Mouse (Mus musculus) monocyte, adult 2 months (primary cell): ENCODE measurements around the gene Prdm16.

Source experiments
- DNase-seq, 2 experiments: peaks; one replicate each; pipeline ENCODE4 v3.0.0; 2022; ENCODE audit warnings: low spot score in 2 of 2, low read depth in 1 of 2

Gene Prdm16

GRCm38 (mm10) chr4:154640443-154641295 lies 4.0 kb upstream of the Prdm16 start:
- no peak for DNase-seq

- no peak for DNase-seq
Observed at GRCm38 (mm10) chr4:154639591-154640442, 3.1 kb upstream of the Prdm16 start.

- DNase-seq: no peak
Observed at GRCm38 (mm10) chr4:154639126-154639525, 2.5 kb upstream of the Prdm16 start.

GRCm38 (mm10) chr4:154638320-154638886 lies 1.7 kb upstream of the Prdm16 start:
- no peak for DNase-seq

- DNase-seq: no peak
Observed at GRCm38 (mm10) chr4:154637468-154638319, 1.0 kb upstream of the Prdm16 start.

GRCm38 (mm10) chr4:154636053-154636433 lies 630 bp downstream of the Prdm16 start:
- no peak for DNase-seq

- no peak for DNase-seq
Observed at GRCm38 (mm10) chr4:154635241-154636052, 1.2 kb downstream of the Prdm16 start.

- no peak for DNase-seq
Observed at GRCm38 (mm10) chr4:154634470-154635240, 2.0 kb downstream of the Prdm16 start.

- DNase-seq: no peak
Observed at GRCm38 (mm10) chr4:154634001-154634400, 2.7 kb downstream of the Prdm16 start.

GRCm38 (mm10) chr4:154632800-154633764 lies 3.6 kb downstream of the Prdm16 start:
- DNase-seq: no peak

GRCm38 (mm10) chr4:154630763-154631162 lies 5.9 kb downstream of the Prdm16 start:
- no peak for DNase-seq

GRCm38 (mm10) chr4:154627419-154628142 lies 9.1 kb downstream of the Prdm16 start:
- no peak for DNase-seq

- DNase-seq: no peak
Observed at GRCm38 (mm10) chr4:154626282-154626681, 10.4 kb downstream of the Prdm16 start.

GRCm38 (mm10) chr4:154625710-154626109 lies 11.0 kb downstream of the Prdm16 start:
- no peak for DNase-seq

- no peak for DNase-seq
Observed at GRCm38 (mm10) chr4:154623241-154623640, 13.4 kb downstream of the Prdm16 start.

GRCm38 (mm10) chr4:154622521-154622920 lies 14.2 kb downstream of the Prdm16 start:
- no peak for DNase-seq

GRCm38 (mm10) chr4:154611167-154611566 lies 25.5 kb downstream of the Prdm16 start:
- no peak for DNase-seq
